9 mouse cellular contexts compared by ENCODE assay signal in genomic region chr12:29054367-29054766, GRCm38 (mm10).
DNase-seq lines count a peak whose midpoint lies in the region; ATAC-seq and TF ChIP-seq lines count a peak whose summit lies in the region.
"Had no signal": no experiment of that assay in that cellular context is flagged by ENCODE, and none has a peak within 500 bp of the region (broad histone marks: within the 10 kb centered on the region; RNA-seq: fewer than 3 reads in every experiment).

No protein-coding gene starts in this region.

- DNase-seq in cerebellum, adult 18-20 months: peak; percentile 13 to 24
- DNase-seq in cerebellum, adult 11 months: no peak
- peak; percentile 22 for DNase-seq in liver, adult 2 months (ENCODE audit: extremely low read depth, low read depth, low spot score)
- peak; percentile 82 for DNase-seq in adrenal gland, postnatal 10 days
- DNase-seq in frontal cortex, postnatal 36 days (ENCODE audit: low spot score in 2 of 2): no peak
- DNase-seq: liver, embryonic 13.5 days had no signal

- no peaks in the 10 kb centered on the region for H3K79me2 ChIP-seq in liver, adult 2 months (ENCODE audit: control insufficient read depth, insufficient read depth, low read length)

- no peak for ATAC-seq in liver, embryonic 12.5 days
- peak; percentile 66; the same call in 1 of the 2 replicates for ATAC-seq in hindbrain, embryonic 12.5 days (ENCODE audit: low FRiP score)
- no peak for ATAC-seq in erythroblast, adult 5-6 weeks (replicated peaks; ENCODE audit: low FRiP score, poor library complexity, severe bottlenecking)

- 48% methylated on average over 7 of the region's 7 CpGs for whole genome bisulfite sequencing in liver, adult 2 months
- 45% methylated on average over 7 of the region's 7 CpGs for WGBS in liver, embryonic 12.5 days (ENCODE audit: insufficient replicate concordance)
- WGBS in hindbrain, embryonic 12.5 days: 39% methylated on average over 7 of the region's 7 CpGs

- no peak overlapping the region for H3K4me3 ChIP-seq in liver, adult 2 months (ENCODE audit: insufficient read depth, low read depth, low read length)
- H3K4me3 ChIP-seq in liver, embryonic 12.5 days: no peak overlapping the region
- no peak overlapping the region for H3K4me3 ChIP-seq in hindbrain, embryonic 12.5 days
- H3K4me3 ChIP-seq: liver, embryonic 13.5 days had no signal

- no peaks in the 10 kb centered on the region for H3K27me3 ChIP-seq in liver, adult 2 months (ENCODE audit: control insufficient read depth, insufficient read depth, low read length)
- H3K27me3 ChIP-seq in liver, embryonic 12.5 days (replicated peaks): no peaks in the 10 kb centered on the region
- no peaks in the 10 kb centered on the region; the same call in 1 of the 2 replicates for H3K27me3 ChIP-seq in hindbrain, embryonic 12.5 days
- H3K27me3 ChIP-seq: liver, embryonic 13.5 days had no signal

- H3K9ac ChIP-seq in liver, adult 2 months (ENCODE audit: low read depth, low read length): no peak overlapping the region
- H3K9ac ChIP-seq in liver, embryonic 12.5 days: no peak overlapping the region
- H3K9ac ChIP-seq in hindbrain, embryonic 12.5 days: no peak overlapping the region
- H3K9ac ChIP-seq: liver, embryonic 13.5 days had no signal

- H3K9me3 ChIP-seq in liver, embryonic 12.5 days (replicated peaks): no peaks in the 10 kb centered on the region
- H3K9me3 ChIP-seq in hindbrain, embryonic 12.5 days (replicated peaks): no peaks in the 10 kb centered on the region
- H3K9me3 ChIP-seq: liver, embryonic 13.5 days had no signal

- TF ChIP-seq CTCF in liver, adult 2 months (IDR thresholded peaks at IDR 0.05; ENCODE audit: low read depth, low read length): no peak

- H3K4me1 ChIP-seq in liver, adult 2 months (ENCODE audit: control insufficient read depth, insufficient read depth, low read length): no peaks in the 10 kb centered on the region
- H3K4me1 ChIP-seq in liver, embryonic 12.5 days: no peaks in the 10 kb centered on the region
- H3K4me1 ChIP-seq in hindbrain, embryonic 12.5 days: peaks cover 21% of the 10 kb centered on the region
- H3K4me1 ChIP-seq: liver, embryonic 13.5 days had no signal

- no peaks in the 10 kb centered on the region for H3K36me3 ChIP-seq in liver, adult 2 months (ENCODE audit: control insufficient read depth, insufficient read depth, low read length)
- H3K36me3 ChIP-seq in liver, embryonic 12.5 days: no peaks in the 10 kb centered on the region
- no peaks in the 10 kb centered on the region for H3K36me3 ChIP-seq in hindbrain, embryonic 12.5 days
- H3K36me3 ChIP-seq: liver, embryonic 13.5 days had no signal

- no peak for TF ChIP-seq POLR2A in liver, adult 2 months (IDR thresholded peaks at IDR 0.05; ENCODE audit: extremely low read depth, insufficient read depth, low read length)

- H3K27ac ChIP-seq in liver, adult 2 months (replicated peaks; ENCODE audit: insufficient read depth, low read depth, low read length): no peak overlapping the region
- H3K27ac ChIP-seq in liver, embryonic 12.5 days: no peak overlapping the region
- 0 out of 2 replicates have a peak overlapping the region, but pooled peaks have one; percentile 6 for H3K27ac ChIP-seq in hindbrain, embryonic 12.5 days
- H3K27ac ChIP-seq: liver, embryonic 13.5 days had no signal

- H3K4me2 ChIP-seq in liver, embryonic 12.5 days: no peak overlapping the region
- no peak overlapping the region for H3K4me2 ChIP-seq in hindbrain, embryonic 12.5 days (replicated peaks)
- H3K4me2 ChIP-seq: liver, embryonic 13.5 days had no signal

Comparison
In these comparisons a context has a peak if more than half of its experiments do, and no peak if none do; other contexts are left out.
1. DNase-seq: peak in cerebellum, adult 18-20 months (2 of 2), liver, adult 2 months (single experiment) and adrenal gland, postnatal 10 days (single experiment); none in cerebellum, adult 11 months (single experiment) and frontal cortex, postnatal 36 days (0 of 2).